Mouse (Mus musculus) lung, postnatal 4 days (tissue): ENCODE data around the gene Zfp697.

ENCODE experiments used
- DNase-seq, 2 experiments: peaks; one replicate each; pipeline ENCODE4 v3.0.0; 2021

The Zfp697 gene

GRCm38 (mm10) chr3:98382246-98382939 is at the start of gene Zfp697:
TSS of gene Zfp697 (plus strand) at chr3:98382461.
- peak; percentile 81 to 88 for DNase-seq

GRCm38 (mm10) chr3:98334010-98334409 is 48.3 kb upstream of the Zfp697 start:
- no peak for DNase-seq

GRCm38 (mm10) chr3:98335331-98335730 is 46.9 kb upstream of the Zfp697 start:
- DNase-seq: no peak

GRCm38 (mm10) chr3:98335886-98336285 is 46.4 kb upstream of the Zfp697 start:
- DNase-seq: no peak

- DNase-seq: no peak
Observed at GRCm38 (mm10) chr3:98336661-98337654, 45.3 kb upstream of the Zfp697 start.

- DNase-seq: peak; percentile 43 to 48
Observed at GRCm38 (mm10) chr3:98338584-98339041, 43.6 kb upstream of the Zfp697 start.

GRCm38 (mm10) chr3:98339097-98339705 is 43.1 kb upstream of the Zfp697 start:
- DNase-seq: peak; percentile 56 to 57

GRCm38 (mm10) chr3:98339706-98340109 is 42.6 kb upstream of the Zfp697 start, which contains the start of gene Phgdh:
TSS of gene Phgdh (minus strand) at chr3:98339990.
- peak; percentile 71 to 73 for DNase-seq

GRCm38 (mm10) chr3:98340818-98341594 is 41.3 kb upstream of the Zfp697 start:
- no peak for DNase-seq

- no peak for DNase-seq
Observed at GRCm38 (mm10) chr3:98343235-98343634, 39.0 kb upstream of the Zfp697 start.

- DNase-seq: no peak
Observed at GRCm38 (mm10) chr3:98348106-98348505, 34.2 kb upstream of the Zfp697 start.

GRCm38 (mm10) chr3:98348705-98349104 is 33.6 kb upstream of the Zfp697 start:
- no peak for DNase-seq

GRCm38 (mm10) chr3:98353892-98354291 is 28.4 kb upstream of the Zfp697 start:
- DNase-seq: peak in 1 of 2 experiments; percentile 74

GRCm38 (mm10) chr3:98355344-98356025 is 26.8 kb upstream of the Zfp697 start:
- DNase-seq: no peak

- DNase-seq: no peak
Observed at GRCm38 (mm10) chr3:98356026-98356365, 26.3 kb upstream of the Zfp697 start.

GRCm38 (mm10) chr3:98356632-98357370 is 25.5 kb upstream of the Zfp697 start:
- DNase-seq: no peak

- no peak for DNase-seq
Observed at GRCm38 (mm10) chr3:98362753-98363152, 19.5 kb upstream of the Zfp697 start.

GRCm38 (mm10) chr3:98366086-98366485 is 16.2 kb upstream of the Zfp697 start:
- no peak for DNase-seq

GRCm38 (mm10) chr3:98366823-98367222 is 15.4 kb upstream of the Zfp697 start:
- DNase-seq: no peak

GRCm38 (mm10) chr3:98368283-98368682 is 14.0 kb upstream of the Zfp697 start:
- no peak for DNase-seq

GRCm38 (mm10) chr3:98368776-98369175 is 13.5 kb upstream of the Zfp697 start:
- no peak for DNase-seq
